Mouse (Mus musculus): ENCODE results near the gene Fgfr2. TPM values are rescaled to one million over a fixed set of nuclear protein-coding genes. Genes with fewer than 3 reads are reported as not detected.

Gene Fgfr2
- polyA plus RNA-seq, 1 experiment from 2014 or later: 17.2 TPM

DNA sequence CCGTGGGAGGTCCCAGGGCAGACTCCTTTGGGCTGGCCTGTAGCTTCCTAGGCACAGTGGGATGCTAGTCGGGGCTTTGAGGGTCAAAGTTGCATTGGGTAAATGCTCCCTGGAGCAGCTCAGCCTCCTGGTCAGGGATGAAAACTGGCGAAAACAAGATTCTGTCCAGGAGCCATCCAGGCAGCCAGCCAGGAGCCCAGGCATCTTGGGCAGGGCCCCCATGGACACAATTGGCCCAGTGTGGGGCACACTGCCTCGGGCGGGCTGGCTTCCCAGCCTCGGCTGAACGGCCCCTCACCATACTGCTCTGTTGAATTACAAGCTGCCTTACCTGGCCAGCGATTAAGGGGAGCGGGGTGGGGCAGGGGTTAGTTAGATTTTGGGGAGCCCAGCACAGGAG is 430.4 kb downstream of the Fgfr2 start:
- Histone ChIP-seq H3K36me3 (no peaks in the 10 kb centered on the region), H3K9ac (no peak overlapping the region), H3K9me3 (replicated peaks) (no peaks in the 10 kb centered on the region), H3K4me3 (no peak overlapping the region), H3K4me2 (no peak overlapping the region), H3K27ac (no peak overlapping the region), H3K27me3 (no peaks in the 10 kb centered on the region), H3K4me1 (replicated peaks) (peaks cover 27% of the 10 kb centered on the region)
- ATAC-seq (replicated peaks; ENCODE audit: insufficient number of reproducible peaks, insufficient read depth, low FRiP score, low read depth): no peak
- WGBS: 73% methylated on average over 9 of the region's 9 CpGs

DNA sequence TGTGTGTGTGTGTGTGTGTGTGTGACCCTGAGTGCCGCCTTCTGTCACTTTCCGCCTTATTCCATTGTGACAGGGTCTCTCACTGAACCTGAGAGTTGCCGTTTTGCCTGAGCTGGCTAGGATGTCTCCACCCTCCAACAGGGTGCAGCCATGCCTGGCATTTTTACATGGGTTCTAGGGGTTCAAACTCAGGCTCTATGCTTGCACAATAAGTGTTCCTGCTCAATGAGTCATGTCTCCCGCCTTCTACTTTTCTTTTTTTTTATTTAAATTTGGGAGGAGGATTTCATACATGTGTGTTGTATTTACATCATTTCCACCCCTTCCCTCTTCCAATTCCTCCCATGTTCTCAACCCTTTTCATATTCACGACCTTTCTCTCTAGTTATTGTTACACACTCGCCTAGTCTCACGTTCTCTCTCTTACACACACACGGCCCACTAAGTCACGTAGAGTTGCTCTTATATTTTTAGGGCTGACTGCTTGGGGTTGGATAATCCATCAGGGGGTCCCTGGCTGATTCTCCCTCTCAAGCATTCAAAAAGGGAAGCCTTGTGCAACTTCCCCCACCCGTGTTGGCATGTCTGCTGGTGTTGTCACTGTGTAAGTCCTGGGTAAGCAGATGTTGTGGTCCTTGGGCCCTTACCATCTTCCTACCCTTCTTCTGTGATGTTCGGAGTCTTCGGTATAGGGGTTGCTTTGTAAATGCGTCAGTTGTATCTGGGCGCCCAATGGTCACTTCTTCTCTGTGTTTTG is 432.3 kb downstream of the Fgfr2 start:
- Histone ChIP-seq H3K27ac (no peak overlapping the region), H3K36me3 (no peaks in the 10 kb centered on the region), H3K9me3 (replicated peaks) (no peaks in the 10 kb centered on the region), H3K4me1 (replicated peaks) (peaks cover 32% of the 10 kb centered on the region), H3K4me3 (no peak overlapping the region), H3K9ac (no peak overlapping the region), H3K4me2 (no peak overlapping the region), H3K27me3 (no peaks in the 10 kb centered on the region)
- WGBS: 87% methylated on average over 14 of the region's 14 CpGs
- no peak for ATAC-seq (replicated peaks; ENCODE audit: insufficient number of reproducible peaks, insufficient read depth, low FRiP score, low read depth)

DNA sequence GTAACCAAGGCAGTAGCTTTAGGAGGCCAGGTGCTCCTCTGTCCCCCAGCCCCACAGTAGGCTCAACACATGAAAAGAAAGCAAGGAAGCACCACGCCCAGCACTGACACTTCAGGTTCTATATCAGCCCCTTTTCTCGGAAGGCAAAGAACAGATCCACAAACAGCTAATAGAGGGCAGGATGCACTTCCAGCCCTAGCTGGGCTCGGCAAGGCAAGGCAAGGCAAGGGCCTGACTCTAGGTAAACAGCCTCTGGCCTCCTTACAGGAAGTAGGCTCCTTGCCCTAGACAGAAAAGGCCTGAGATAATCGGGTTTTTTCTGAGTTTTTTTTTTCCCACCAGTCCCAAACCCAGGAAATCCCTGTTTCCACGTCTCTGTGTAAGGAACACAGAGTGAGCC is 433.4 kb downstream of the Fgfr2 start:
- H3K36me3 ChIP-seq: no peaks in the 10 kb centered on the region
- H3K27me3 ChIP-seq: no peaks in the 10 kb centered on the region
- ATAC-seq (replicated peaks; ENCODE audit: insufficient number of reproducible peaks, insufficient read depth, low FRiP score, low read depth): no peak
- H3K9ac ChIP-seq: no peak overlapping the region
- H3K9me3 ChIP-seq (replicated peaks): no peaks in the 10 kb centered on the region
- H3K27ac ChIP-seq: peak overlapping the region; percentile 80
- H3K4me1 ChIP-seq (replicated peaks): peaks cover 32% of the 10 kb centered on the region
- 55% methylated on average over 5 of the region's 5 CpGs for WGBS
- H3K4me2 ChIP-seq: no peak overlapping the region
- no peak overlapping the region for H3K4me3 ChIP-seq

DNA sequence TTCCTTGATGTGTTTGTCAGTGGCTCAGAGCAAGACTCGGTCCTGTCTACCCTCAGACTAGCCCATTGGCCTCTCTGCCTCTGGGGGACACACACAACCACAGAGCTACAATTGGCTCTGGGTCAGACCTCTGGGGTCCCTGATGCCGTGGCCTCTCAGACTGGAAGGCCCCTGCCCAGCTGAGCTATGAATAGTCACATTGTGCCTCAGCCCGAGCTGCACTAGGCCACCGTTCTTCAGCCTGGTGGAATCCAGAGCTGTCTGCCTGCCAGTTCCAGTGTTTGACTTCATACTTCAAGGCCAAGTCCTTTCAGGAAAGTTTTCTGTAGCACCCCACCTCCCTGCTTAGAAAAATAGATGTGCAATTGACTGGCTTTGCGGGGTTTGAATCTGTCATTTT is 434.4 kb downstream of the Fgfr2 start:
- WGBS: 39% methylated on average over 5 of the region's 5 CpGs
- Histone ChIP-seq H3K27me3 (no peaks in the 10 kb centered on the region), H3K27ac (peak overlapping the region; percentile 80), H3K9me3 (replicated peaks) (no peaks in the 10 kb centered on the region), H3K36me3 (no peaks in the 10 kb centered on the region), H3K9ac (no peak overlapping the region), H3K4me2 (no peak overlapping the region), H3K4me1 (replicated peaks) (peaks cover 36% of the 10 kb centered on the region), H3K4me3 (no peak overlapping the region)
- peak; percentile 58; the same call in 1 of the 2 replicates for ATAC-seq (replicated peaks; ENCODE audit: insufficient number of reproducible peaks, insufficient read depth, low FRiP score, low read depth)

DNA sequence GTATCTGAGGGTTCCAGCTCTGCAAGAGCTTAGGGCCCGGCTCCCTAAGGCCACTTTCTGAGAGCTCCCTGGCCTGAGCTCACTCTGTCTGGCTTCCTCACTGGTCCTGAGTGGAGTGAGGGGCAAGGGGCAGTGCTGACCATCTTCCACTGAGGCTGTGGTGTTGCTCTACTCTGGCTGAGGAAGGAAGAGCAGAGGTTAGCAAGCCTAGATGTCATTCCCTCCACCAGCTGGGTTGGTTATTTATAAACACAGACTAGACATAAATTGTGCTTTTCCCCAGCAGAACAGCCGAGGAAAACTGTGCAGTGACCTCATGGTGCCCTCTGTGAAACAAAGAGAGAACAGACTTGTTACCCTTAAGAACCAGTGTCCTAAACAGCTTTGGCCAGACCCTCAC is 435.3 kb downstream of the Fgfr2 start:
- H3K9ac ChIP-seq: no peak overlapping the region
- WGBS: 34% methylated on average over 2 of the region's 2 CpGs
- no peak for ATAC-seq (replicated peaks; ENCODE audit: insufficient number of reproducible peaks, insufficient read depth, low FRiP score, low read depth)

DNA sequence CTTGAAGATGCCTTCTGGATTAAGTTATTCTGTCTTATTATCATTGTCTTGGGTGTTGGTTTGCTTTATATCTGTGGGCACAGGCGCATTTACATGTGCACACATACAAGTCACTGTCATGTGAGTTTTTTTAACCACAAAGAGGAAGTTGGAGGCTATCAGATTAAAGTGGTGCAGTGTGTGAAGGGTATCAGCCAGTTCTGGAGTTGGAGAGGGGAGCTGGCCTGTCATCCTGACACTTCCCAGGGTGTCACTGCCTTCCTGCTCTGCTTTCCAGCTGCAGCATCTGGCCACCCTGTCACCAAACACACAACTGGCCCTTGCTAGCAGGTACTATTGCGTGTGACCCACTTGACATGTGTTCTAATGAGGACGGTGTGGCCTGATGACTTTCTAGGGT is 436.6 kb downstream of the Fgfr2 start:
- Histone ChIP-seq H3K9ac (no peak overlapping the region), H3K27me3 (no peaks in the 10 kb centered on the region), H3K27ac (no peak overlapping the region), H3K9me3 (replicated peaks) (no peaks in the 10 kb centered on the region), H3K4me2 (no peak overlapping the region), H3K4me1 (replicated peaks) (peaks cover 48% of the 10 kb centered on the region), H3K4me3 (no peak overlapping the region), H3K36me3 (no peaks in the 10 kb centered on the region)
- ATAC-seq (replicated peaks; ENCODE audit: insufficient number of reproducible peaks, insufficient read depth, low FRiP score, low read depth): no peak
- WGBS: 66% methylated on average over 3 of the region's 3 CpGs

More for the DNA sequence above, 435.3 kb downstream of the Fgfr2 start:
- Histone ChIP-seq H3K36me3 (no peaks in the 10 kb centered on the region), H3K4me3 (no peak overlapping the region), H3K4me2 (no peak overlapping the region), H3K9me3 (replicated peaks) (no peaks in the 10 kb centered on the region), H3K27ac (peak overlapping the region; percentile 80), H3K4me1 (replicated peaks) (peaks cover 41% of the 10 kb centered on the region), H3K27me3 (no peaks in the 10 kb centered on the region)

GRCm38 (mm10) chr7:132683923-132684322 is 439.2 kb downstream of the Fgfr2 start:
- Histone ChIP-seq H3K27ac (no peak overlapping the region), H3K9me3 (replicated peaks) (no peaks in the 10 kb centered on the region), H3K27me3 (no peaks in the 10 kb centered on the region), H3K36me3 (no peaks in the 10 kb centered on the region), H3K4me3 (no peak overlapping the region), H3K4me2 (no peak overlapping the region), H3K4me1 (replicated peaks) (peaks cover 36% of the 10 kb centered on the region), H3K9ac (no peak overlapping the region)
- WGBS: 68% methylated on average over 4 of the region's 4 CpGs
- no peak for ATAC-seq (replicated peaks; ENCODE audit: insufficient number of reproducible peaks, insufficient read depth, low FRiP score, low read depth)

DNA sequence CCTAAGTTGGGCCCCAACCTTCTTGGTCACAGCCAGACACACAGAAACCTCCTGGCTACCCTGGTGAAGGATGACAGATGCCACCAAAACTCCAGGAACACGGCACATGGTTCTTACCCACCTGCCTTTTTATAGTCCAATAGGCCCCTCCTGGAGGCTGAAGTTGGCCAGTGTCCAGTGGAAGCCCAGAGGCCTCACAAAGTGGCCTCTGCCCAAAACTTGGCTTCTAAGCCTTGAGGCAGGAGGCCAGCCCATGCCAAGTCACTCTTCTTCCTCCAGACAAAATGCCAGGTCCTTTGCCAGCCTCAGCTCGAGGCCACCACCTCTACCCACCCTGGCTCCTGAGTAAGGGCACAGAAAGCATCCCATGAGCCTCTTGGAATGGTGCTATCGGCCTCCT is 440.2 kb downstream of the Fgfr2 start:
- 78% methylated on average over 3 of the region's 3 CpGs for WGBS
- no peak for ATAC-seq (replicated peaks; ENCODE audit: insufficient number of reproducible peaks, insufficient read depth, low FRiP score, low read depth)
- H3K27ac ChIP-seq: no peak overlapping the region

DNA sequence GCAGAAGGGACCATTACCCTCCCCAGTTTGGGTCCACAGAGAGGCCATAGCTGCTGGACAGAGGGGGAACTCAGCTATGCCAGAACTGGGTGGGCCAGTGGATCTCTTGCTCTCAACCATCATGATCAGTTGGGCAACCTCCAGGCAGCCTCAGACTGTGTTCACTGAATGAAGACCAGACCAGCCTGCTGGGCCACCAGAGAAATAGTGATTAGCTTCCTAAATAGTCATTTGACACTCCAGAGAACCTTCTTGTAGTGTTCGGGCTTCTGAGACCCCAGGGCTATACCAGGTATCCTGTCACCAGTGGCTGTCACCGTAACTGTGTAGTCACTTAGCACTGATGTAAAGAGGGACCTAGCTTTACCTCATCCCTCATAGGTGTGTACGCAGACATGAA is 440.8 kb downstream of the Fgfr2 start:
- Histone ChIP-seq H3K4me1 (replicated peaks) (peaks cover 20% of the 10 kb centered on the region), H3K36me3 (no peaks in the 10 kb centered on the region), H3K9me3 (replicated peaks) (no peaks in the 10 kb centered on the region), H3K9ac (no peak overlapping the region), H3K27ac (no peak overlapping the region), H3K4me3 (no peak overlapping the region), H3K27me3 (no peaks in the 10 kb centered on the region), H3K4me2 (no peak overlapping the region)
- ATAC-seq (replicated peaks; ENCODE audit: insufficient number of reproducible peaks, insufficient read depth, low FRiP score, low read depth): no peak
- 88% methylated on average over 3 of the region's 3 CpGs for WGBS

More for the DNA sequence above, 440.2 kb downstream of the Fgfr2 start:
- Histone ChIP-seq H3K4me1 (replicated peaks) (peaks cover 26% of the 10 kb centered on the region), H3K4me2 (no peak overlapping the region), H3K27me3 (no peaks in the 10 kb centered on the region), H3K36me3 (no peaks in the 10 kb centered on the region), H3K9ac (no peak overlapping the region), H3K9me3 (replicated peaks) (no peaks in the 10 kb centered on the region), H3K4me3 (no peak overlapping the region)

DNA sequence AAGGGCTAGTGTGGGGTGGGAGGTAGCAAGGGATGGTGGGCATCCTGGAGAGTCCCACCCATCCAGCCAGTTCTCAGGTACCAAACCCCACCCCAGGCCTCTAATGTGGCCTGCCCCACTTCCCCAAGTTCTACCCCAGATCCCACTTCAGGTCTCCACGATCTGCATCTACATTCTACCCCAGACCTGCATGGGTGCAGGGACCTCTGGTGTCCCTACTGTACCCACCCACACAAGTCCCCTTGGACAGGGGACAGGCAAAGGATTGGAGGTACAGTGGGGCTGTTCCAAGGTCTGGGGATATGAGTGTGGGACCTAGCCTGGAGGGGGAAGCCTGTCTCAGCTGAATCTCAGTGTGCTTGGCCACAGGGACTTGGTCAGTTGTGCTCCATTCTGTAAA is 441.3 kb downstream of the Fgfr2 start:
- no peak overlapping the region for H3K4me3 ChIP-seq
- H3K4me2 ChIP-seq: no peak overlapping the region
- WGBS: 84% methylated on average over 1 of the region's 1 CpGs
- no peaks in the 10 kb centered on the region for H3K9me3 ChIP-seq (replicated peaks)
- H3K36me3 ChIP-seq: no peaks in the 10 kb centered on the region
- no peaks in the 10 kb centered on the region for H3K27me3 ChIP-seq
- H3K4me1 ChIP-seq (replicated peaks): peaks cover 19% of the 10 kb centered on the region
- no peak overlapping the region for H3K27ac ChIP-seq
- H3K9ac ChIP-seq: no peak overlapping the region
- ATAC-seq (replicated peaks; ENCODE audit: insufficient number of reproducible peaks, insufficient read depth, low FRiP score, low read depth): no peak

DNA sequence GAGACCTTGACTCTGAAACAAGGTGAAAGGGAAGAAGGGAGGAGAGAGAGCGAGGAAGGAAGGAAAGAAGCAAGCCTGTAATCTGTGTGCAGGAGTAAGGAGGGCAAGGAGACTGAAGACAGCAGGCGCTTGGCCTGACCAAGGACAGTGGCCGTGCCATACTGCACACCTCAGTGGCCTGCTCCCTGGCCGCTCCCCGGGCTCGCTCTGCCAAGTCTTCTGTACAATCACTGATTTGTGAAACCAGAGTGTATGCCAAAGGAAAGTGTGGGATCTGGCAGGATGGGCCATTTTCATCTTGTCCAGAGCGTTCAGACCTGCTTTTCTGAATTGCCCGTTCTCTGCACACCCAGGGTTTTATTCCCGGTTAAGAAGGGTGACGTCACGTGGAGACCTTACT is 441.9 kb downstream of the Fgfr2 start:
- ATAC-seq (replicated peaks; ENCODE audit: insufficient number of reproducible peaks, insufficient read depth, low FRiP score, low read depth): no peak
- Histone ChIP-seq H3K9ac (no peak overlapping the region), H3K27me3 (no peaks in the 10 kb centered on the region), H3K36me3 (no peaks in the 10 kb centered on the region), H3K9me3 (replicated peaks) (no peaks in the 10 kb centered on the region), H3K4me1 (replicated peaks) (peaks cover 19% of the 10 kb centered on the region), H3K27ac (no peak overlapping the region), H3K4me3 (no peak overlapping the region), H3K4me2 (no peak overlapping the region)
- WGBS: 86% methylated on average over 11 of the region's 11 CpGs

DNA sequence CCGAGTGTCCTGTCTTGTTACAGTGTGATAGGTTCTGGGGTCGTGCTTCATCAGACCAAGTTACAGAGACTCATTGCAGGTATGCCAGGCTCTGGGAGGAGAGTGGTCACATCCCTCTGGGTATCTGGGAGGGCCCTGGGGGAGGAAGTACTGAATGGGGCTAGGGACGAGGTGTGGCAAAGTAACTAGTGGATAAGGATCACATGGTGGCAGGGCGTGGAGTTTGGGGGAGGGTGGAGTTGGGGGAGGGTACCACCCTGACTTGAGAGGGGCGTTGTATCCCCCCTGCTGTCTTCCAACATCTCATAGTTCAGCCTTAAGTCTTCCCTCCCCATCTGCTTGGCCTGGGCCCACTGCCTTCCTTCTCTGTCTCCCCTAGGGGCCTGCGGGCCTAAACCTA is 443.6 kb downstream of the Fgfr2 start:
- no peak overlapping the region for H3K9ac ChIP-seq
- H3K4me1 ChIP-seq (replicated peaks): peaks cover 20% of the 10 kb centered on the region
- no peaks in the 10 kb centered on the region for H3K27me3 ChIP-seq
- no peak overlapping the region for H3K4me2 ChIP-seq
- H3K4me3 ChIP-seq: no peak overlapping the region
- no peak for ATAC-seq (replicated peaks; ENCODE audit: insufficient number of reproducible peaks, insufficient read depth, low FRiP score, low read depth)
- H3K9me3 ChIP-seq (replicated peaks): no peaks in the 10 kb centered on the region
- no peaks in the 10 kb centered on the region for H3K36me3 ChIP-seq
- H3K27ac ChIP-seq: no peak overlapping the region
- 68% methylated on average over 6 of the region's 6 CpGs for WGBS
